Mouse (Mus musculus) CH12.LX (cell line): ENCODE results near the gene Frmd3. TPM values are rescaled to one million over a fixed set of nuclear protein-coding genes. Genes with fewer than 3 reads are reported as not detected.

Experiments used
- polyA plus RNA-seq: library from polyadenylated mRNA; unstranded; fragments of >175 nt; gene quantifications from 2 replicates; pipeline ENCODE4 v1.2.1, GENCODE M21; 2012; ENCODE audit warnings: low read depth; ENCODE audit not compliant: insufficient read length
- total RNA-seq, 2 experiments: library from RNA; depleted of rRNA; stranded (reverse); fragments of 300-350 nt in 1 of 2; fragments of >200 nt in 1 of 2; gene quantifications; 2 replicates each; pipeline ENCODE4 v1.2.3; 2012 to 2014

The Frmd3 gene
- total and polyA plus RNA-seq, 3 experiments = not detected

Other genes with a start within 250 kb of the Frmd3 start
- gene Rasef, start 222.4 kb upstream of the Frmd3 start, total RNA-seq (2012; rRNA removed) = 1.6 and 2.9 TPM in 2 replicates
- 0.11 and 0.20 TPM in 2 replicates for gene Rasef, start 222.4 kb upstream of the Frmd3 start, total RNA-seq (2014; rRNA removed)
- 0.11 and 0.16 TPM in 2 replicates for gene Rasef, start 222.4 kb upstream of the Frmd3 start, polyA plus RNA-seq
- not detected in 2 replicates for gene Gm11758, start 137.2 kb upstream of the Frmd3 start, total RNA-seq (2012; rRNA removed)
- gene Gm11758, start 137.2 kb upstream of the Frmd3 start, total RNA-seq (2014; rRNA removed) = not detected in 2 replicates
- gene Gm11758, start 137.2 kb upstream of the Frmd3 start, polyA plus RNA-seq = not detected in 2 replicates
- gene Gm11757, start 122.3 kb upstream of the Frmd3 start, total RNA-seq (2012; rRNA removed) = not detected in 2 replicates
- not detected in 2 replicates for gene Gm11757, start 122.3 kb upstream of the Frmd3 start, total RNA-seq (2014; rRNA removed)
- gene Gm11757, start 122.3 kb upstream of the Frmd3 start, polyA plus RNA-seq = not detected in 2 replicates
- not detected in 2 replicates for gene Gm13871, start 107.5 kb upstream of the Frmd3 start, total RNA-seq (2012; rRNA removed)
- not detected in 2 replicates for gene Gm13871, start 107.5 kb upstream of the Frmd3 start, total RNA-seq (2014; rRNA removed)
- gene Gm13871, start 107.5 kb upstream of the Frmd3 start, polyA plus RNA-seq = not detected in 2 replicates
- not detected in 2 replicates for gene Gm11756, start 92.7 kb upstream of the Frmd3 start, total RNA-seq (2012; rRNA removed)
- not detected in 2 replicates for gene Gm11756, start 92.7 kb upstream of the Frmd3 start, total RNA-seq (2014; rRNA removed)
- not detected in 2 replicates for gene Gm11756, start 92.7 kb upstream of the Frmd3 start, polyA plus RNA-seq
- not detected in 2 replicates for gene 2310002L09Rik, start 62.6 kb upstream of the Frmd3 start, total RNA-seq (2012; rRNA removed)
- not detected in 2 replicates for gene 2310002L09Rik, start 62.6 kb upstream of the Frmd3 start, total RNA-seq (2014; rRNA removed)
- not detected in 2 replicates for gene 2310002L09Rik, start 62.6 kb upstream of the Frmd3 start, polyA plus RNA-seq
- 10.0 and 12.2 TPM in 2 replicates for gene Kdm4c, start 229.1 kb downstream of the Frmd3 start, total RNA-seq (2012; rRNA removed)
- 13.9 and 14.4 TPM in 2 replicates for gene Kdm4c, start 229.1 kb downstream of the Frmd3 start, total RNA-seq (2014; rRNA removed)
- gene Kdm4c, start 229.1 kb downstream of the Frmd3 start, polyA plus RNA-seq = 8.1 and 8.4 TPM in 2 replicates